Mouse (Mus musculus) kidney, postnatal 0 days (tissue): ENCODE data around the gene Bahd1. TPM values are rescaled to one million over a fixed set of nuclear protein-coding genes. Genes with fewer than 3 reads are reported as not detected.

Experiments used
- ATAC-seq: fragments of 200-750 bp; cut with Nextera tagmentation; replicated peaks from 2 replicates; pipeline ENCODE4 v1.8.0; 2017; ENCODE audit warnings: low read depth, moderate number of reproducible peaks, moderate TSS enrichment, moderate library complexity; ENCODE audit not compliant: low FRiP score
- DNase-seq: peaks from one replicate; pipeline ENCODE4 v3.0.0-alpha.2; 2016; ENCODE audit warnings: low spot score
- H3K27ac ChIP-seq: fragments of 300-500 bp; sonication (generic); 2 replicates; pipeline ENCODE4 v1.5.1; 2014; ENCODE audit warnings: mild to moderate bottlenecking
- H3K27me3 ChIP-seq: fragments of 300-500 bp; sonication (generic); 2 replicates; pipeline ENCODE4 v1.6.1; 2014; ENCODE audit warnings: low read length, mixed read lengths; ENCODE audit not compliant: insufficient read depth
- H3K36me3 ChIP-seq: fragments of 300-500 bp; sonication (generic); 2 replicates; pipeline ENCODE4 v1.6.1; 2014; ENCODE audit warnings: low read length, mixed read lengths; ENCODE audit not compliant: insufficient read depth
- H3K4me1 ChIP-seq: fragments of 300-500 bp; sonication (generic); replicated peaks from 2 replicates; pipeline ENCODE4 v1.6.1; 2014; ENCODE audit warnings: antibody characterized with exemption, low read length, mixed read lengths; ENCODE audit not compliant: insufficient read depth
- H3K4me2 ChIP-seq: fragments of 300-500 bp; sonication (generic); 2 replicates; pipeline ENCODE4 v1.6.1; 2014; ENCODE audit warnings: mild to moderate bottlenecking, low read length, moderate library complexity, mixed read lengths
- H3K4me3 ChIP-seq: fragments of 300-500 bp; sonication (generic); replicated peaks from 2 replicates; pipeline ENCODE4 v1.5.1; 2014; ENCODE audit warnings: low read depth, low read length
- H3K9ac ChIP-seq: fragments of 300-500 bp; sonication (generic); 2 replicates; pipeline ENCODE4 v1.6.1; 2014; ENCODE audit warnings: low read depth, low read length
- H3K9me3 ChIP-seq: fragments of 300-500 bp; sonication (generic); replicated peaks from 2 replicates; pipeline ENCODE4 v1.6.1; 2016; ENCODE audit warnings: low read length, inconsistent platforms, mixed read lengths
- CTCF ChIP-seq: IDR thresholded peaks from 2 replicates; pipeline ENCODE4 v1.5.1; 2016; ENCODE audit warnings: antibody characterized with exemption, low read depth, mild to moderate bottlenecking, moderate library complexity
- WGBS: fragments of 180-500 bp; shearing (Covaris S2); extraction: QIAGEN DNeasy Blood & Tissue Kit; methylation state at CpG from one replicate; pipeline ENCODE4 v1.1.7; 2014; 5-methylcytosine and 5-hydroxymethylcytosine counted together
- polyA plus RNA-seq: library from polyadenylated mRNA; unstranded; fragments of >200 nt; fragmentation: Nextera tagmentation; extraction: Ambion mirVana; gene quantifications from 2 replicates; pipeline ENCODE4 v1.2.1, GENCODE M21; 2015

Bahd1 gene
- polyA plus RNA-seq, result 3.3 TPM in 2 replicates

DNA sequence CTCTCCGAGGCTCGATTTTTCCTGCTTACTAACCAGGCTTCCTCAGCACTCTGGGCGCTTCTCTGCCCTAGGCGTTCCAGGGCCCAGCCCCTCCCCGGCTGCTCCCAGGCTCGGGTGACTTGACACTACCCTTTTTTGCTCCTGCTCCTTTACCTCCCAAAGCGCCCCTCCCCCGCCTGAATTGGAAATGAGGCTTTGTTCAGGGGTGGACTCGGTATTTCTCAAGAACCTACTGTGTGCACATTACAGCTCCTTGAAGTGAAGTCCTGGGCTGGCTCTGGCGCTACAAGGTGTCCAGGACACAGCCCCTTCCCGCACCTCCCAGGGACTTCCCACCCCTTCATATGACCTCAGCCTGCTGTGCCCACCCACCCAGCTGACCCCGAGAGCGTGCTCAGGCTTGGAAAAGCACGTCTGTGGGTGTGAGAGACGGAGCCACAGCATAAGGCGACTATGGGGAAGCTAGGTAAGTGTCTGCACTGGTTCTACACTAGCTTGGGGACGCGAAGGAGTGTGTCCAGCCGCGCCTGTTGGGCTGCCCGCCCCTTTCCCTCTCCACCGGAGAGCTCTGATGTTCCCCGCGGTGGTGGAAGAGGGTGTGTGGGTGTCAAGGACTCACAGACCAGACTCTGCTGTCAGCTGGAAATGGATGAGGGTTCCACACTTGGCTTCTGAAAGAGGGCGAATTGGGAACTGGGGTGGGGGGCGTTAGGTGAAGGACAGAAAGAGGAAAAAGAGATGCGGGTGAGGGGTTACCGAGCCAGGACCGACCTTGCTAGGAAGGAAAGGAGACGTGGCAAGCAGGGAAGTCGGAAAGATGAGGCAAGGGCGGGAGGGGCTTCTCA, at the start of gene Bahd1:
Gene Bahd1 (plus strand): TSS at position 397 of the 845 bp plus-strand sequence.
- Histone ChIP-seq H3K36me3 (no peaks in the 10 kb centered on the region), H3K4me3 (peak within 1 kb of the TSS; percentile 86), H3K27ac (no peak within 1 kb of the TSS), H3K9me3 (no peaks in the 10 kb centered on the region), H3K27me3 (peaks cover 44% of the 10 kb centered on the region), H3K4me1 (peaks cover 9% of the 10 kb centered on the region; the same call in 1 of the 2 replicates), H3K9ac (peak within 1 kb of the TSS; percentile 81), H3K4me2 (peak within 1 kb of the TSS; percentile 99)
- no peak for ATAC-seq
- peak; percentile 33 for DNase-seq
- WGBS, result under 1% methylated on average over 32 of the region's 32 CpGs
- no peak for TF ChIP-seq CTCF

GRCm38 (mm10) chr2:118851756-118852155, 48.4 kb upstream of the Bahd1 start:
- Histone ChIP-seq H3K36me3 (no peaks in the 10 kb centered on the region), H3K4me2 (no peak overlapping the region), H3K27ac (no peak overlapping the region), H3K4me3 (no peak overlapping the region), H3K9me3 (no peaks in the 10 kb centered on the region), H3K9ac (no peak overlapping the region), H3K4me1 (no peaks in the 10 kb centered on the region), H3K27me3 (no peaks in the 10 kb centered on the region)
- DNase-seq (no peak), ATAC-seq (no peak)
- 15% methylated on average over 3 of the region's 3 CpGs for WGBS
- TF ChIP-seq CTCF, result no peak

DNA sequence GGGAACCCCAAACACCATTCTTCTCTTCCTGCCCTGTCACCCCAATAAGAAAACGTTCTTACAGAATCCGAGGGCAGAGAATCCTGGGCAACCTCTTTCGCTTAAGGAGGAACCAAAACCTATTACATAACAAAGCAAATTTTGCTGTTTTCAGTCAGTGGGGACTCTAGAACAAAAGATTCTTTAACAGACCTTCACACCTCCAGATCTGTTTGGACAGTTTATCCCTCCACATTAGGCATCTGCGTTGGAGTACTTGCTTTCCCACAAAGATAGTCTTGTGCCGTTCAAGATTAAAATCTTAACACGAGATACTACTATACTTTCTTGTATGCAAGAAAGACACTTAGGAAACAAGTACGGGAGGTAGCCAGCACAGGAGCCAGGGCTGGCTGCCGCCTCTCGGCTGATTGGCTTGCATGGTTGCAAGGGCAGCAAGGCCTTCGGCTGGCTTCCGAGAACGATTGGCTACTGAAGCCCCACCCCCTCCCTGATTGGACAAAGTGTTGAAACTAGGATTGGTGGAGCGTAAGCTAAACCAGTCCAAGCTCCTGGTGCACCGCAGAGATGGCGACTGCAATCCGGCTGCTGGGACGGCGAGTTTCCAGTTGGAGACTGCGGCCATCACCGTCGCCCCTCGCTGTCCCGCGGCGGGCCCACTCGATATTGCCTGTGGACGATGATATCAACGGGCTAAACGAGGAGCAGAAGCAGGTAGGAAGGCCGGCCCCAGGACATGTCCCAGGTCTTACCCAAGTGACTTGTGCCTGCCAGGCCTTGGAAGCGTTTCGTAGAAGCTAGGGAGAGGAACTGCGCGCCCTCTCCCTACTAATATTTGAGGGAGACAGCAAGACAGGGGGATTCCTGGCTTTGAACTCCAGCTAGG, 38.5 kb upstream of the Bahd1 start, which contains the start of gene Ivd:
Gene Ivd (plus strand): TSS at position 501 of the 886 bp plus-strand sequence.
- Histone ChIP-seq H3K9ac (peak within 1 kb of the TSS; percentile 74), H3K9me3 (no peaks in the 10 kb centered on the region), H3K4me1 (peaks cover 8% of the 10 kb centered on the region; the same call in 1 of the 2 replicates), H3K4me2 (peak within 1 kb of the TSS; percentile 85), H3K27ac (peak within 1 kb of the TSS; percentile 54; the same call in 1 of the 2 replicates), H3K27me3 (no peaks in the 10 kb centered on the region), H3K4me3 (peak within 1 kb of the TSS; percentile 65), H3K36me3 (no peaks in the 10 kb centered on the region)
- DNase-seq (peak; percentile 95), ATAC-seq (peak; percentile 98)
- WGBS, result under 1% methylated on average over 34 of the region's 34 CpGs
- no peak for TF ChIP-seq CTCF

GRCm38 (mm10) chr2:118862340-118862675, 37.9 kb upstream of the Bahd1 start:
- Histone ChIP-seq H3K4me2 (peak overlapping the region; percentile 85), H3K27me3 (no peaks in the 10 kb centered on the region), H3K27ac (peak overlapping the region; percentile 54; the same call in 1 of the 2 replicates), H3K9me3 (no peaks in the 10 kb centered on the region), H3K4me1 (peaks cover 8% of the 10 kb centered on the region; the same call in 1 of the 2 replicates), H3K9ac (peak overlapping the region; percentile 74), H3K4me3 (peak overlapping the region; percentile 65), H3K36me3 (no peaks in the 10 kb centered on the region)
- DNase-seq, result no peak
- 13% methylated on average over 2 of the region's 3 CpGs for WGBS
- TF ChIP-seq CTCF, result no peak
- no peak for ATAC-seq

DNA sequence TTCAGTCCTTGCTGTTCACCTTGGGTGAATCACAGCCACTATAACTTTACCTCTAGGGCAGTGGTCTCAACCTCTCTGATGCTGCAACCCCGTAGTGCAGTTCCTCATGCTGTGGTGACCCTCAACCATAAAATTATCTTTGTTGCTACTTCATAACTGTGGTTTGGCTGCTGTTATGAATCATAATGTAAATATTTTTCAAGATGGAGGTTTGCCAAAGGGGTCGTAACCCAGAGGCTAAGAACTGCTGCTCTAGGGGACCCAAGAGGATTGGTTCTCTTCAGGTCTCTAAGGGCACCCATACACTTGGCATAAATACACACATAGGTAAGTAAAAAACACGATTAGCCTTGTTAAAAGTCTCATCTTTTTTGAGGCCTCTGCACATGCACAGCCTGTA, 29.6 kb upstream of the Bahd1 start:
- 81% methylated on average over 3 of the region's 3 CpGs for WGBS
- Histone ChIP-seq H3K27ac (no peak overlapping the region), H3K4me1 (no peaks in the 10 kb centered on the region), H3K4me2 (no peak overlapping the region), H3K27me3 (no peaks in the 10 kb centered on the region), H3K4me3 (no peak overlapping the region), H3K36me3 (peaks cover 18% of the 10 kb centered on the region; the same call in 1 of the 2 replicates), H3K9ac (no peak overlapping the region), H3K9me3 (no peaks in the 10 kb centered on the region)
- DNase-seq (no peak), ATAC-seq (no peak)
- no peak for TF ChIP-seq CTCF

DNA sequence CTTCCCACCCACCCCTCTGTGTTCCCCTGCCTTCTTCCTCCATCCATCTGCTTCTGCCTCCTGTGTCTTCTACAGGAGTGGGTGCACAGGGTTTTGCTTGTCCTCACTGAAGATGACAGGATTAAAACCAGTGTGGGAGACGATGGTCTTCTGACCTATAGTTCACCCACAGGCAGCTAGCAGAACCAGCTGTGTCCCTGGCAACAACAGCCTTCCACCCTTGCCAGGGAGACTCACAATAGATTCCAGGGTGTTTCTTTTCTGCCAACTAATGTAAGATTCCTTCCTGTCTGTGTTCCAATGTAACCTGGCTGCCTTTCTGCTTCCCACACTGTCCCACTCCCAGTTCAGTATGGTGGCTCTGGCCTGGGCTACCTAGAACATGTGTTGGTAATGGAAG, 29.1 kb upstream of the Bahd1 start:
- H3K27me3 ChIP-seq, result no peaks in the 10 kb centered on the region
- H3K36me3 ChIP-seq, result peaks cover 18% of the 10 kb centered on the region; the same call in 1 of the 2 replicates
- no peak overlapping the region for H3K4me3 ChIP-seq
- no peaks in the 10 kb centered on the region for H3K4me1 ChIP-seq
- no peak for DNase-seq
- H3K27ac ChIP-seq, result no peak overlapping the region
- no peak for TF ChIP-seq CTCF
- 64% methylated on average over 1 of the region's 1 CpGs for WGBS
- no peak overlapping the region for H3K9ac ChIP-seq
- H3K4me2 ChIP-seq, result no peak overlapping the region
- H3K9me3 ChIP-seq, result no peaks in the 10 kb centered on the region
- ATAC-seq, result no peak
